Mouse (Mus musculus) kidney, postnatal 0 days (tissue): ENCODE data around the gene Cc2d1a. TPM values are rescaled to one million over a fixed set of nuclear protein-coding genes. Genes with fewer than 3 reads are reported as not detected.

ENCODE experiments used
- ATAC-seq: fragments of 200-750 bp; cut with Nextera tagmentation; replicated peaks from 2 replicates; pipeline ENCODE4 v1.8.0; 2017; ENCODE audit warnings: low read depth, moderate number of reproducible peaks, moderate TSS enrichment, moderate library complexity; ENCODE audit not compliant: low FRiP score
- DNase-seq: peaks from one replicate; pipeline ENCODE4 v3.0.0-alpha.2; 2016; ENCODE audit warnings: low spot score
- H3K27ac ChIP-seq: fragments of 300-500 bp; sonication (generic); 2 replicates; pipeline ENCODE4 v1.5.1; 2014; ENCODE audit warnings: mild to moderate bottlenecking
- H3K27me3 ChIP-seq: fragments of 300-500 bp; sonication (generic); 2 replicates; pipeline ENCODE4 v1.6.1; 2014; ENCODE audit warnings: low read length, mixed read lengths; ENCODE audit not compliant: insufficient read depth
- H3K36me3 ChIP-seq: fragments of 300-500 bp; sonication (generic); 2 replicates; pipeline ENCODE4 v1.6.1; 2014; ENCODE audit warnings: low read length, mixed read lengths; ENCODE audit not compliant: insufficient read depth
- H3K4me1 ChIP-seq: fragments of 300-500 bp; sonication (generic); replicated peaks from 2 replicates; pipeline ENCODE4 v1.6.1; 2014; ENCODE audit warnings: antibody characterized with exemption, low read length, mixed read lengths; ENCODE audit not compliant: insufficient read depth
- H3K4me2 ChIP-seq: fragments of 300-500 bp; sonication (generic); 2 replicates; pipeline ENCODE4 v1.6.1; 2014; ENCODE audit warnings: mild to moderate bottlenecking, low read length, moderate library complexity, mixed read lengths
- H3K4me3 ChIP-seq: fragments of 300-500 bp; sonication (generic); replicated peaks from 2 replicates; pipeline ENCODE4 v1.5.1; 2014; ENCODE audit warnings: low read depth, low read length
- H3K9ac ChIP-seq: fragments of 300-500 bp; sonication (generic); 2 replicates; pipeline ENCODE4 v1.6.1; 2014; ENCODE audit warnings: low read depth, low read length
- H3K9me3 ChIP-seq: fragments of 300-500 bp; sonication (generic); replicated peaks from 2 replicates; pipeline ENCODE4 v1.6.1; 2016; ENCODE audit warnings: low read length, inconsistent platforms, mixed read lengths
- CTCF ChIP-seq: IDR thresholded peaks from 2 replicates; pipeline ENCODE4 v1.5.1; 2016; ENCODE audit warnings: antibody characterized with exemption, low read depth, mild to moderate bottlenecking, moderate library complexity
- WGBS: fragments of 180-500 bp; shearing (Covaris S2); extraction: QIAGEN DNeasy Blood & Tissue Kit; methylation state at CpG from one replicate; pipeline ENCODE4 v1.1.7; 2014; 5-methylcytosine and 5-hydroxymethylcytosine counted together
- polyA plus RNA-seq: library from polyadenylated mRNA; unstranded; fragments of >200 nt; fragmentation: Nextera tagmentation; extraction: Ambion mirVana; gene quantifications from 2 replicates; pipeline ENCODE4 v1.2.1, GENCODE M21; 2015

Cc2d1a gene
- polyA plus RNA-seq, 1 experiment from 2014 or later, result 17.2 TPM

DNA sequence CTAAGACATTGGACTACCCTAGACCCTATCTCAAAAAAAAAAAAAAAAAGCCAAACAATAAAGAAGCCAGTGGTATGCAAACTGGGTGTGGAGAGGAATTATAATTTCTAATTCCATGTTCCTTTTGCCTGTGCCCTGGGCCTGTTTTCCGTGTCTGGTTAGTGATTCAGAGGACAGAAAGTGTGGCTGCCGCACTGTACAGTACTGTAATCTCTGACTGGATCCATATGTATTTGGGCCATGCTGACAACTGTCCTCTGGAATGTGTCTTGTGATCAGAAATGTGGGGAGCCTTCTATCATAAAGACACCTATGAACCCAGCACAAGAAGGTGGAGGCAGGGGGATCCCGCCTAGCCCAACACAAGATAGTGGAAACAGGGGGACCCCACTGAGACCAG is 25.6 kb downstream of the Cc2d1a start:
- Histone ChIP-seq H3K36me3 (no peaks in the 10 kb centered on the region), H3K4me2 (no peak overlapping the region), H3K9ac (no peak overlapping the region), H3K27ac (no peak overlapping the region), H3K9me3 (no peaks in the 10 kb centered on the region), H3K4me1 (no peaks in the 10 kb centered on the region), H3K27me3 (no peaks in the 10 kb centered on the region), H3K4me3 (no peak overlapping the region)
- WGBS, result 77% methylated on average over 3 of the region's 3 CpGs
- ATAC-seq (no peak), DNase-seq (no peak)
- TF ChIP-seq CTCF, result no peak

DNA sequence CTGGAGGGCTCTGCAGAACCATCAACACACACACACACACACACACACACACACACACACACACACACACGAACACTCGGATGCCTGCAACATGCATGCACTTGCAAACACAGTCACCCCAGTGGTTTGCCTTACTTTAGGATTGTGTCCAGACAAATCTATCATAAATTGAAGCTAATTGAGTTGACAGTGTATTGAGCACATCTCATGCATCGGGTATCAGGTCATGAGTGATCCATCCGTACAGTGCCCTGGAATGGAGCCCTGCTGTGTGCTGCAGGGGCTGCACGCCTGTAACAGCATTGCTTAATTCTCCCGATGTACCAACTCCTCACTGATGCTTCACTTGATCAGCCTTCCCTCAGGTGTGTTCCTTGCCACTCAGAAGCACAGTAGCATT is 32.1 kb downstream of the Cc2d1a start:
- TF ChIP-seq CTCF, result no peak
- no peaks in the 10 kb centered on the region for H3K27me3 ChIP-seq
- no peak for DNase-seq
- no peaks in the 10 kb centered on the region for H3K9me3 ChIP-seq
- no peak overlapping the region for H3K27ac ChIP-seq
- no peak for ATAC-seq
- H3K9ac ChIP-seq, result no peak overlapping the region
- WGBS, result 82% methylated on average over 6 of the region's 6 CpGs
- H3K4me1 ChIP-seq, result no peaks in the 10 kb centered on the region
- no peak overlapping the region for H3K4me2 ChIP-seq
- no peaks in the 10 kb centered on the region for H3K36me3 ChIP-seq
- no peak overlapping the region for H3K4me3 ChIP-seq

DNA sequence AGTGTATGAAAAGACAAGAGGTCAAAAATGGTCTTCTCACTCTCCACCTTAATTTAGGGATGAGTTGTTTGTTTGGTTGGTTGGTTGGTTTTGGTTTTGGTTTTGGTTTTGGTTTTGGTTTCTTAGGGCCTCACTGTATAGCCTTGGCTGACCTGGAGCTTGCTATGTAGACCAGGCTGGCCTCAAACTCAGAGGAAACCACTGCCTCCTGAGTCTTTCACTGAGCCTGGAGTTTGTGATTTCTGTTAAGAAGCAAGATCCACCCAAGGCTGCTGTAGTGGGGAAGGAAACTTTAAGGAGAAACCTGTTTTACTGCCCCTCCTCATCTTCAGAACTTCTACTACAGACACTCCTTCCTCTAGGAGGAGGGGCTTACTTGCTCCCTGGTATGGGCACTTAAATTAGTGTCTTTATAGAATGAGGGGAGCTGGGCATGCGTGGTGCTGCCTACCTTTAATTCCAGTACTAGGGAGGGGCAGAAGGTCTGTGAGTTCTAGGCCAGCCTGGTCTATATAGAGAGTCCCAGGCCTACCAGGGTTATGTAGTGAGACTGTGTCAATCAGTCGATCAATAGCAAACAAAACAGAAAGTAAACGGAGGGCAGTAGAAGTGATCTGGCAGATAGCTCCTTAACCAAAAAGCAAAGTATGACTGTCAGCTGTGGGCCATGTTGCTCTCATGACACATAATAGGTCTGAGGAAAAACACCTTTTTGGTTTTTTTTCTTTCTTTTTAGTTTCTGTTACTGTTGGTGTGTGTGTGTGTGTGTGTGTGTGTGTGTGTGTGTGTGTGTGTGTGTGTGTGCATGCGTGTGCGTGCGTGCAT is 41.3 kb downstream of the Cc2d1a start:
- Histone ChIP-seq H3K27ac (no peak overlapping the region), H3K4me1 (peaks cover 14% of the 10 kb centered on the region), H3K36me3 (no peaks in the 10 kb centered on the region), H3K9me3 (no peaks in the 10 kb centered on the region), H3K4me3 (no peak overlapping the region), H3K27me3 (no peaks in the 10 kb centered on the region), H3K9ac (no peak overlapping the region), H3K4me2 (no peak overlapping the region)
- TF ChIP-seq CTCF, result no peak
- WGBS, result 92% methylated on average over 6 of the region's 6 CpGs
- DNase-seq (no peak), ATAC-seq (no peak)

DNA sequence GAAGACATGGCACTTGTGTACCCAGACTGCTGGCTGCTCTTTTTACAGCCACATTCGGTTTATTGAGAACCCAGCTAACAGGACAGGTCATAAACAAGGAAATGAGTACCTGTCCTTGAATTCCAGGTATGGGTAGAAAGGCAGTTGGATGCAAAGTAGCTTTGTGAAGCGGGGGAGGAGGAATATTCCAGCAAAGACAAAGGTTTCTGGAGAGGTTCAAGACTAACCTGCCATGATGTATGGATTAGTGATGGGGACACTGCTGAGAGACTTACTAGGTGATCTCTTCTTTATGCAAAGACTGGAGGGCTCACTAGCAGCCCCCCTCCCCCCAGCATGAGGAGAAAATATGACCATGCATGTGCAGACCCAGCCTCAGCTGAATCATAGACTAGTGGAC is 42.1 kb downstream of the Cc2d1a start:
- Histone ChIP-seq H3K27me3 (no peaks in the 10 kb centered on the region), H3K36me3 (no peaks in the 10 kb centered on the region), H3K4me3 (no peak overlapping the region), H3K4me2 (no peak overlapping the region), H3K4me1 (peaks cover 14% of the 10 kb centered on the region), H3K9me3 (no peaks in the 10 kb centered on the region), H3K27ac (no peak overlapping the region), H3K9ac (no peak overlapping the region)
- WGBS, result 71% methylated on average over 2 of the region's 2 CpGs
- TF ChIP-seq CTCF, result no peak
- no peak for DNase-seq
- ATAC-seq, result no peak

DNA sequence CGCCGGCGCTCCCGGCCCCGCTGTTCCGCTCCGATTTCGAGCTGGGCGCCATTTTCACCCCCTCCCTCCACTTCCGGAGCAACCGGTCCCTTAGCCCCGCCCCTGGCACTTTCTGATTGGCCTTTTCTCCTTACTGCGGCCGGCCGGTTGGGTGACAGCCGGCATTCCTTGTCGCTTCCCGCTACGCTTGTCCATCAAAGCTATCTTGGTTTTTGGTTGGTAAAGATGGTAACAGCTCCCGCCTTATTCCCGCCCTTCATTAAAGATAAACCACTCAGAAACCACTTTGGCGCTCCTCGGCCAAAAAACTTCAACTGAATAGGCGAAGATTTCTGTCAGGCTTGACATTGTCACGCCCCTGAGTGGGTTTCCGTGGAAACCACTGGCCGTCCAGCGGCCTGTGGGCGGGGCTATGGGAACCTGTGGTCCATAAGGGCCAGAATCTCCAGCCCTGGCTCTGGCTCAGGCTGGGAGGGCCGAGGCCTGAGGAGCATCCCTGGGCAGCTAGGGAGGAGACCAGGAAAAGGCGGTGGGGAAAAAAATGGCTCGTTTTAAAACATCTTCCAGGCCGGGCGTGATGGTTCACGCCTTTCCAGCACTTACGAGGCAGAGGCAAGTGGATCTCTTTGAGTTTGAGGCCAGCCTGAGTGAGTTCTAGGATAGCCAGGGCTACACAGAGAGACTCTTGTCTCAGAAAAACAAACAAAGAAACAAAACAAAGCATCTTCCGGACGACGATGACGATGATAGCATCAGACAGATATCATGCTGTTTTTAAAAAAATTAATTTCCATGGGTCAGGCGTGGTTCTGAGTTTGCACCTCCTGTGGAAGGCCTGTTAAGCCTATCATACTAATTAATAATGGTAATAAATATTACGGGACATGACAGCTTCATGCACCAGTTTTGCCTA is 42.8 kb downstream of the Cc2d1a start, which contains the start of gene Dcaf15:
Gene Dcaf15, minus strand, starts transcription at position 72 of the 913 bp plus-strand sequence.
- 7% methylated on average over 42 of the region's 42 CpGs for WGBS
- peak within 1 kb of the TSS; percentile 73 for H3K4me3 ChIP-seq
- ATAC-seq, result peak; percentile 95

DNA sequence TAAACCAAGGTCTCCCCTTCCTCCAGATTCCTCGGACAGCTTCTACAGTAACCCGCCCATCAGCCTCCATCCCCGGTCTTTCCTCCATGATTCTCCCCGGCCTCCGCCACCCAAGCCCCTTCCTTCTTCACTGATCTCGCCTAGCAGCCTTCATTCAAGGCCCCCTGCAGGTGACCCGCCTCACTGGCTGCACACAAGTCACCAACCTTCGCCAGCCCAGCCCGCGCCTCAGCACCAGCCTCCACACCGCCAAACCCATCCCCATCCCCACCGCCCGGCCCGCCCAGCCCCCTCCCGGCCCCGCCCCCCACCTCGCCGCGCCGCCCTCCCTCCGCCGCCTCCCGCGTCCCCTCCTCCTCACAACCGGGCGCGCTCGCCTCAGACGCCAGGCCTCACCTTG is 43.5 kb downstream of the Cc2d1a start:
- peak; percentile 52 for TF ChIP-seq CTCF
- peak overlapping the region; percentile 86 for H3K27ac ChIP-seq
- DNase-seq, result peak; percentile 83
- no peaks in the 10 kb centered on the region for H3K27me3 ChIP-seq
- peaks cover 14% of the 10 kb centered on the region for H3K4me1 ChIP-seq
- peak overlapping the region; percentile 77 for H3K9ac ChIP-seq
- peak overlapping the region; percentile 73 for H3K4me3 ChIP-seq
- peak; percentile 79 for ATAC-seq
- H3K9me3 ChIP-seq, result no peaks in the 10 kb centered on the region
- peak overlapping the region; percentile 76 for H3K4me2 ChIP-seq
- under 1% methylated on average over 28 of the region's 29 CpGs for WGBS
- 0 out of 2 replicates have a peak, but pooled peaks cover under 1% of the 10 kb centered on the region for H3K36me3 ChIP-seq

More for the DNA sequence above, 42.8 kb downstream of the Cc2d1a start, which contains the start of gene Dcaf15:
- Histone ChIP-seq H3K4me1 (peaks cover 14% of the 10 kb centered on the region), H3K9me3 (no peaks in the 10 kb centered on the region), H3K36me3 (no peaks in the 10 kb centered on the region), H3K27ac (peak within 1 kb of the TSS; percentile 86), H3K27me3 (no peaks in the 10 kb centered on the region), H3K4me2 (peak within 1 kb of the TSS; percentile 76), H3K9ac (peak within 1 kb of the TSS; percentile 77)
- DNase-seq, result peak; percentile 100
- no peak for TF ChIP-seq CTCF
